Mouse (Mus musculus): ENCODE data around the gene Plbd1. TPM values are rescaled to one million over a fixed set of nuclear protein-coding genes. Genes with fewer than 3 reads are reported as not detected.
A peak's percentile ranks its signal among the peaks of the same experiment; 100 is the strongest.

The Plbd1 gene
- polyA plus RNA-seq, 1 experiment from 2014 or later, result 37.8 TPM

GRCm38 (mm10) chr6:136614156-136614555 lies 47.6 kb downstream of the Plbd1 start:
- no peaks in the 10 kb centered on the region for H3K9me3 ChIP-seq (ENCODE audit: control insufficient read depth, low read length)

GRCm38 (mm10) chr6:136612312-136612711 lies 49.4 kb downstream of the Plbd1 start:
- TF ChIP-seq CTCF (IDR thresholded peaks at IDR 0.05; ENCODE audit: low read depth), result peak; percentile 48; the same call in 1 of the 2 replicates
- TF ChIP-seq EP300 (optimal IDR thresholded peaks at IDR 0.05), result no peak
- H3K27me3 ChIP-seq (ENCODE audit: control insufficient read depth, insufficient read depth, low read length), result no peaks in the 10 kb centered on the region
- no peaks in the 10 kb centered on the region for H3K9me3 ChIP-seq (ENCODE audit: control insufficient read depth, low read length)
- H3K4me1 ChIP-seq (replicated peaks; ENCODE audit: control insufficient read depth, insufficient read depth), result no peaks in the 10 kb centered on the region
- H3K27ac ChIP-seq (replicated peaks), result no peak overlapping the region
- no peak overlapping the region for H3K4me3 ChIP-seq (ENCODE audit: low read depth, low read length)
- no peak for DNase-seq (ENCODE audit: low spot score)
- peaks cover 21% of the 10 kb centered on the region for H3K36me3 ChIP-seq (ENCODE audit: control insufficient read depth, insufficient read depth, low read length)
- 94% methylated on average over 3 of the region's 3 CpGs for WGBS
- ATAC-seq (ENCODE audit: low FRiP score, low TSS enrichment), result no peak
- no peak overlapping the region for H3K4me2 ChIP-seq (replicated peaks; ENCODE audit: low read depth)
- no peak overlapping the region for H3K9ac ChIP-seq (ENCODE audit: low read length)

More at GRCm38 (mm10) chr6:136614156-136614555, 47.6 kb downstream of the Plbd1 start:
- ATAC-seq (ENCODE audit: low FRiP score, low TSS enrichment) (no peak), DNase-seq (ENCODE audit: low spot score) (no peak)
- no peak overlapping the region for H3K4me3 ChIP-seq (ENCODE audit: low read depth, low read length)
- TF ChIP-seq EP300 (optimal IDR thresholded peaks at IDR 0.05) (no peak), CTCF (IDR thresholded peaks at IDR 0.05; ENCODE audit: low read depth) (no peak)
- H3K36me3 ChIP-seq (ENCODE audit: control insufficient read depth, insufficient read depth, low read length), result peaks cover 14% of the 10 kb centered on the region; the same call in 1 of the 2 replicates
- H3K4me1 ChIP-seq (replicated peaks; ENCODE audit: control insufficient read depth, insufficient read depth), result no peaks in the 10 kb centered on the region
- no peaks in the 10 kb centered on the region for H3K27me3 ChIP-seq (ENCODE audit: control insufficient read depth, insufficient read depth, low read length)
- H3K27ac ChIP-seq (replicated peaks), result no peak overlapping the region
- no peak overlapping the region for H3K4me2 ChIP-seq (replicated peaks; ENCODE audit: low read depth)
- no peak overlapping the region for H3K9ac ChIP-seq (ENCODE audit: low read length)
- WGBS, result 92% methylated on average over 3 of the region's 3 CpGs

GRCm38 (mm10) chr6:136611351-136612215 lies 50.1 kb downstream of the Plbd1 start:
- TF ChIP-seq CTCF (IDR thresholded peaks at IDR 0.05; ENCODE audit: low read depth) (no peak), EP300 (optimal IDR thresholded peaks at IDR 0.05) (no peak)
- H3K36me3 ChIP-seq (ENCODE audit: control insufficient read depth, insufficient read depth, low read length), result peaks cover 26% of the 10 kb centered on the region
- no peak overlapping the region for H3K9ac ChIP-seq (ENCODE audit: low read length)
- H3K4me1 ChIP-seq (replicated peaks; ENCODE audit: control insufficient read depth, insufficient read depth), result no peaks in the 10 kb centered on the region
- no peak overlapping the region for H3K4me2 ChIP-seq (replicated peaks; ENCODE audit: low read depth)
- H3K27me3 ChIP-seq (ENCODE audit: control insufficient read depth, insufficient read depth, low read length), result no peaks in the 10 kb centered on the region
- no peak overlapping the region for H3K4me3 ChIP-seq (ENCODE audit: low read depth, low read length)
- no peak for DNase-seq (ENCODE audit: low spot score)
- no peak; the same call in 1 of the 2 replicates for ATAC-seq (ENCODE audit: low FRiP score, low TSS enrichment)
- H3K9me3 ChIP-seq (ENCODE audit: control insufficient read depth, low read length), result no peaks in the 10 kb centered on the region
- H3K27ac ChIP-seq (replicated peaks), result no peak overlapping the region
- WGBS, result 96% methylated on average over 17 of the region's 17 CpGs

GRCm38 (mm10) chr6:136602601-136603000 lies 59.1 kb downstream of the Plbd1 start:
- H3K4me3 ChIP-seq (ENCODE audit: low read depth, low read length), result no peak overlapping the region
- 78% methylated on average over 7 of the region's 7 CpGs for WGBS
- no peaks in the 10 kb centered on the region for H3K4me1 ChIP-seq (replicated peaks; ENCODE audit: control insufficient read depth, insufficient read depth)
- DNase-seq (ENCODE audit: low spot score), result no peak
- no peak for ATAC-seq (ENCODE audit: low FRiP score, low TSS enrichment)
- H3K9me3 ChIP-seq (ENCODE audit: control insufficient read depth, low read length), result no peaks in the 10 kb centered on the region
- no peaks in the 10 kb centered on the region for H3K27me3 ChIP-seq (ENCODE audit: control insufficient read depth, insufficient read depth, low read length)
- no peak overlapping the region for H3K27ac ChIP-seq (replicated peaks)
- H3K4me2 ChIP-seq (replicated peaks; ENCODE audit: low read depth), result no peak overlapping the region
- H3K36me3 ChIP-seq (ENCODE audit: control insufficient read depth, insufficient read depth, low read length), result peaks cover 36% of the 10 kb centered on the region
- TF ChIP-seq EP300 (optimal IDR thresholded peaks at IDR 0.05) (no peak), CTCF (IDR thresholded peaks at IDR 0.05; ENCODE audit: low read depth) (no peak)
- H3K9ac ChIP-seq (ENCODE audit: low read length), result no peak overlapping the region

GRCm38 (mm10) chr6:136594541-136594940 lies 67.2 kb downstream of the Plbd1 start:
- WGBS, result 94% methylated on average over 4 of the region's 4 CpGs
- Histone ChIP-seq H3K27ac (replicated peaks) (no peak overlapping the region), H3K9ac (ENCODE audit: low read length) (no peak overlapping the region), H3K4me1 (replicated peaks; ENCODE audit: control insufficient read depth, insufficient read depth) (no peaks in the 10 kb centered on the region), H3K27me3 (ENCODE audit: control insufficient read depth, insufficient read depth, low read length) (no peaks in the 10 kb centered on the region), H3K36me3 (ENCODE audit: control insufficient read depth, insufficient read depth, low read length) (peaks cover 23% of the 10 kb centered on the region), H3K9me3 (ENCODE audit: control insufficient read depth, low read length) (no peaks in the 10 kb centered on the region), H3K4me2 (replicated peaks; ENCODE audit: low read depth) (no peak overlapping the region), H3K4me3 (ENCODE audit: low read depth, low read length) (no peak overlapping the region)
- no peak for ATAC-seq (ENCODE audit: low FRiP score, low TSS enrichment)
- TF ChIP-seq CTCF (IDR thresholded peaks at IDR 0.05; ENCODE audit: low read depth), result no peak
- TF ChIP-seq EP300 (optimal IDR thresholded peaks at IDR 0.05), result no peak
- no peak for DNase-seq (ENCODE audit: low spot score)

DNA sequence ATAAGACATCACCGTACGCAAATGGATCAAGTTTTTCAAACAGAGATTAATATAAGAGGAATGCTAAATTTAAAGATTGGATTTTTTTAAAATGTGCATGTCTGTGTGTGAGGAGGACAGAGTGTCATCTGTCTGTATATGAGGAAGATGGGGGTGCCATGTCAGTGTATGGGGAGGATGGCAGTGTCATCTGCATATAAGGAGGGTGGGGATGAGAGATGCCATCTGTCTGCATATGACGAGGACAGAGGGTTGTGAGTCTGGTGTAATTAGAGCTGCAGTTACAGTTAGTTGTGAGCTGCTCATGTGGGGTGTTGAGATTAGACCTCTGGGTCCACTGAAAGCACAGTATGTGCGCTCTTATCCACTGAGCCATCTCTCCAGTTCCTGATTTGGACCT lies 71.0 kb downstream of the Plbd1 start:
- H3K36me3 ChIP-seq (ENCODE audit: control insufficient read depth, insufficient read depth, low read length), result peaks cover 21% of the 10 kb centered on the region
- H3K27me3 ChIP-seq (ENCODE audit: control insufficient read depth, insufficient read depth, low read length), result no peaks in the 10 kb centered on the region
- no peak overlapping the region for H3K9ac ChIP-seq (ENCODE audit: low read length)
- TF ChIP-seq EP300 (optimal IDR thresholded peaks at IDR 0.05) (no peak), CTCF (IDR thresholded peaks at IDR 0.05; ENCODE audit: low read depth) (no peak)
- H3K4me1 ChIP-seq (replicated peaks; ENCODE audit: control insufficient read depth, insufficient read depth), result no peaks in the 10 kb centered on the region
- DNase-seq (ENCODE audit: low spot score), result no peak
- H3K4me2 ChIP-seq (replicated peaks; ENCODE audit: low read depth), result no peak overlapping the region
- ATAC-seq (ENCODE audit: low FRiP score, low TSS enrichment), result no peak
- WGBS, result 89% methylated on average over 4 of the region's 4 CpGs
- H3K9me3 ChIP-seq (ENCODE audit: control insufficient read depth, low read length), result no peaks in the 10 kb centered on the region
- H3K4me3 ChIP-seq (ENCODE audit: low read depth, low read length), result no peak overlapping the region
- no peak overlapping the region for H3K27ac ChIP-seq (replicated peaks)

All from stomach, postnatal 0 days (tissue).